Mouse (Mus musculus) MEL (cell line): Measurements from ENCODE around the gene Hmgb2.

ENCODE experiments used
- CTCF ChIP-seq, 3 experiments: IDR thresholded peaks in 2 of 3; conservative IDR thresholded peaks in 1 of 3; 2 replicates each; pipeline ENCODE4 v1.5.1; 2011 to 2012; ENCODE audit warnings: low read length in 3 of 3, low read depth in 2 of 3, mild to moderate bottlenecking in 2 of 3, improper control_type of control experiment in 1 of 3, inconsistent platforms in 1 of 3, mixed read lengths in 1 of 3, moderate library complexity in 1 of 3; ENCODE audit not compliant: control insufficient read depth in 1 of 3, insufficient read depth in 1 of 3, poor library complexity in 1 of 3, severe bottlenecking in 1 of 3
- EP300 ChIP-seq, 2 experiments: IDR thresholded peaks; 2 replicates each; pipeline ENCODE4 v1.6.1; 2011; ENCODE audit warnings: improper control_type of control experiment in 2 of 2, low read length in 2 of 2, low read depth in 1 of 2, mild to moderate bottlenecking in 1 of 2
- GATA1 ChIP-seq: IDR thresholded peaks from 2 replicates; pipeline ENCODE4 v1.6.1; 2011; ENCODE audit warnings: low read depth, low read length, improper control_type of control experiment
- KAT2A ChIP-seq: conservative IDR thresholded peaks from 2 replicates; pipeline ENCODE4 v1.6.1; 2012; ENCODE audit warnings: low read depth, low read length, improper control_type of control experiment, inconsistent platforms
- NELFE ChIP-seq: IDR thresholded peaks from 2 replicates; pipeline ENCODE4 v1.6.1; 2011; ENCODE audit warnings: low read depth, low read length, improper control_type of control experiment
- POLR2A ChIP-seq, 2 experiments: IDR thresholded peaks; 2 replicates each; pipeline ENCODE4 v1.6.1; 2011 to 2012; ENCODE audit warnings: low read length in 2 of 2, mild to moderate bottlenecking in 2 of 2, control low read depth in 1 of 2, improper control_type of control experiment in 1 of 2, low read depth in 1 of 2, moderate library complexity in 1 of 2; ENCODE audit not compliant: control insufficient read depth in 1 of 2, insufficient read depth in 1 of 2, poor library complexity in 1 of 2
- POLR2AphosphoS5 ChIP-seq: IDR thresholded peaks from 2 replicates; pipeline ENCODE4 v1.6.1; 2012; ENCODE audit warnings: low read depth, borderline replicate concordance, mild to moderate bottlenecking, inconsistent platforms, low read length, moderate library complexity, mixed read lengths
- USF1 ChIP-seq: IDR thresholded peaks from 2 replicates; pipeline ENCODE4 v1.6.1; 2014; ENCODE audit warnings: low read depth, mild to moderate bottlenecking, inconsistent platforms, low read length, improper control_type of control experiment, moderate library complexity
- ZNF384 ChIP-seq: IDR thresholded peaks from 2 replicates; pipeline ENCODE4 v1.6.1; 2012; ENCODE audit warnings: low read depth, mild to moderate bottlenecking, inconsistent platforms, low read length, improper control_type of control experiment

- TF ChIP-seq GATA1 (peak; percentile 85), CTCF (IDR thresholded peaks at IDR 0.05 in 2 of 3, conservative IDR thresholded peaks at IDR 0.05 in 1 of 3; ENCODE audit: control insufficient read depth in 1 of 3, insufficient read depth in 1 of 3, low read depth in 2 of 3, low read length in 3 of 3, poor library complexity in 1 of 3, severe bottlenecking in 1 of 3) (no peak), POLR2AphosphoS5 (no peak; the same call in 1 of the 2 replicates), USF1 (no peak), POLR2A (IDR thresholded peaks at IDR 0.05; ENCODE audit: control insufficient read depth in 1 of 2, insufficient read depth in 1 of 2, low read depth in 1 of 2, low read length in 2 of 2, poor library complexity in 1 of 2) (0 out of 4 replicates have a peak, but pooled peaks of 1 of the 2 experiments have one; percentile 22), EP300 (IDR thresholded peaks at IDR 0.05; ENCODE audit: low read depth in 1 of 2, low read length in 2 of 2) (peak; percentile 74 to 87), KAT2A (no peak), NELFE (no peak), ZNF384 (no peak)
These were observed 8.6 kb downstream of the Hmgb2 start for GRCm38 (mm10) chr8:57520186-57520786.
